Mouse (Mus musculus) CH12.LX (cell line): ENCODE data around the gene Irf4. TPM values are rescaled to one million over a fixed set of nuclear protein-coding genes. Genes with fewer than 3 reads are reported as not detected.

ENCODE experiments used
- DNase-seq: peaks from one replicate; pipeline ENCODE4 v3.0.0-alpha.2; 2013; ENCODE audit errors: extremely low read depth
- H3K27ac ChIP-seq: 2 replicates; pipeline ENCODE4 v1.5.1; 2012; ENCODE audit warnings: low read depth, mild to moderate bottlenecking, control low read depth, moderate library complexity; ENCODE audit not compliant: insufficient read depth
- H3K27me3 ChIP-seq: replicated peaks from 2 replicates; pipeline ENCODE3; 2012; ENCODE audit warnings: inconsistent platforms
- H3K36me3 ChIP-seq, 2 experiments: replicated peaks in 1 of 2; 2 replicates each; pipeline versions ENCODE3 to v1.6.1; 2012; ENCODE audit warnings: inconsistent platforms in 1 of 2, low read length in 1 of 2, mild to moderate bottlenecking in 1 of 2, mixed read lengths in 1 of 2, moderate library complexity in 1 of 2; ENCODE audit not compliant: control insufficient read depth in 1 of 2, insufficient read depth in 1 of 2
- H3K4me1 ChIP-seq, 2 experiments: 2 replicates each; pipeline ENCODE4 v1.6.1; 2012; ENCODE audit warnings: inconsistent platforms in 1 of 2, moderate library complexity in 1 of 2; ENCODE audit not compliant: insufficient read depth in 2 of 2, control insufficient read depth in 1 of 2
- H3K4me2 ChIP-seq: 2 replicates; pipeline ENCODE4 v1.6.1; 2012; ENCODE audit warnings: low read depth, mild to moderate bottlenecking, control low read depth; ENCODE audit not compliant: poor library complexity, insufficient read depth, severe bottlenecking
- H3K4me3 ChIP-seq, 3 experiments: fragments of 150-350 bp in 1 of 3; sonication (generic) in 1 of 3; replicated peaks in 1 of 3; 2 replicates each; pipeline versions ENCODE3 to v1.5.1; 2011 to 2012; ENCODE audit warnings: low read depth in 2 of 3, low read length in 2 of 3, mild to moderate bottlenecking in 2 of 3, moderate library complexity in 2 of 3, control low read depth in 1 of 3, improper control_type of control experiment in 1 of 3, inconsistent platforms in 1 of 3, mixed read lengths in 1 of 3; ENCODE audit not compliant: poor library complexity in 1 of 3
- H3K79me2 ChIP-seq: replicated peaks from 2 replicates; pipeline ENCODE4 v1.6.1; 2012; ENCODE audit warnings: mild to moderate bottlenecking, moderate library complexity; ENCODE audit not compliant: control insufficient read depth, poor library complexity, insufficient read depth, severe bottlenecking; ENCODE audit errors: extremely low read depth
- H3K9ac ChIP-seq: 2 replicates; pipeline ENCODE4 v1.6.1; 2012; ENCODE audit warnings: low read depth, mild to moderate bottlenecking, control low read depth, moderate library complexity; ENCODE audit not compliant: insufficient read depth
- H3K9me3 ChIP-seq: replicated peaks from 2 replicates; pipeline ENCODE3; 2012; ENCODE audit warnings: low read length, inconsistent platforms, mixed read lengths
- BHLHE40 ChIP-seq: IDR thresholded peaks from 2 replicates; pipeline ENCODE4 v1.6.1; 2011; ENCODE audit warnings: mild to moderate bottlenecking, low read depth, low read length, improper control_type of control experiment
- ELF1 ChIP-seq: IDR thresholded peaks from 2 replicates; pipeline ENCODE4 v1.6.1; 2014; ENCODE audit warnings: low read depth, mild to moderate bottlenecking, inconsistent platforms, low read length, improper control_type of control experiment
- EP300 ChIP-seq: IDR thresholded peaks from 2 replicates; pipeline ENCODE4 v1.6.1; 2011; ENCODE audit warnings: low read length, improper control_type of control experiment
- ETS1 ChIP-seq: conservative IDR thresholded peaks from 2 replicates; pipeline ENCODE4 v1.6.1; 2012; ENCODE audit warnings: low read depth, mild to moderate bottlenecking, inconsistent platforms, low read length, improper control_type of control experiment, moderate library complexity
- IRF4 ChIP-seq: IDR thresholded peaks from 2 replicates; pipeline ENCODE4 v1.6.1; 2014; ENCODE audit warnings: low read depth, mild to moderate bottlenecking, inconsistent platforms, low read length, improper control_type of control experiment
- JUN ChIP-seq: IDR thresholded peaks from 2 replicates; pipeline ENCODE4 v1.6.1; 2011; ENCODE audit warnings: low read depth, mild to moderate bottlenecking, low read length, improper control_type of control experiment, moderate library complexity; ENCODE audit not compliant: insufficient read depth
- MAX ChIP-seq: IDR thresholded peaks from 2 replicates; pipeline ENCODE4 v1.6.1; 2011; ENCODE audit warnings: low read length, improper control_type of control experiment
- MAZ ChIP-seq: IDR thresholded peaks from 2 replicates; pipeline ENCODE4 v1.6.1; 2012; ENCODE audit warnings: low read depth, mild to moderate bottlenecking, inconsistent platforms, low read length, improper control_type of control experiment, moderate library complexity
- MEF2A ChIP-seq: IDR thresholded peaks from 2 replicates; pipeline ENCODE4 v1.6.1; 2014; ENCODE audit warnings: low read depth, mild to moderate bottlenecking, inconsistent platforms, low read length, improper control_type of control experiment, borderline replicate concordance
- MXI1 ChIP-seq: IDR thresholded peaks from 2 replicates; pipeline ENCODE4 v1.6.1; 2011; ENCODE audit warnings: mild to moderate bottlenecking, low read depth, low read length, improper control_type of control experiment
- NELFE ChIP-seq: IDR thresholded peaks from 2 replicates; pipeline ENCODE4 v1.6.1; 2011; ENCODE audit warnings: low read depth, low read length, improper control_type of control experiment
- RAD21 ChIP-seq: IDR thresholded peaks from 2 replicates; pipeline ENCODE4 v1.6.1; 2011; ENCODE audit warnings: low read depth, mild to moderate bottlenecking, low read length, improper control_type of control experiment, moderate library complexity
- SIN3A ChIP-seq: IDR thresholded peaks from 2 replicates; pipeline ENCODE4 v1.6.1; 2012; ENCODE audit warnings: low read length, improper control_type of control experiment, inconsistent platforms
- SMC3 ChIP-seq: IDR thresholded peaks from 2 replicates; pipeline ENCODE4 v1.6.1; 2011; ENCODE audit warnings: low read depth, low read length, improper control_type of control experiment
- UBTF ChIP-seq: IDR thresholded peaks from 2 replicates; pipeline ENCODE4 v1.6.1; 2012; ENCODE audit warnings: low read depth, mild to moderate bottlenecking, inconsistent platforms, low read length, improper control_type of control experiment, moderate library complexity
- ZMIZ1 ChIP-seq: IDR thresholded peaks from 2 replicates; pipeline ENCODE4 v1.6.1; 2012; ENCODE audit warnings: low read depth, mild to moderate bottlenecking, inconsistent platforms, low read length, improper control_type of control experiment
- dilution Hi-C: fragments of 300-500 bp; cut with MboI; formaldehyde crosslinking; loops from 2 replicates; pipeline ENCODE4 v1.14.3; 2020; ENCODE audit warnings: low sequenced_read_pairs; ENCODE audit not compliant: extremely low pct_unique_long_range_greater_than_20kb, extremely low pct_ligation_motif_present
- in situ Hi-C: fragments of 300-500 bp; cut with MboI; formaldehyde crosslinking; loops from 3 replicates; pipeline ENCODE4 v1.14.3; 2019; ENCODE audit warnings: low sequenced_read_pairs, low pct_ligation_motif_present, low pct_unique_long_range_greater_than_20kb, mixed read lengths
- polyA plus RNA-seq: library from polyadenylated mRNA; unstranded; fragments of >175 nt; gene quantifications from 2 replicates; pipeline ENCODE4 v1.2.1, GENCODE M21; 2012; ENCODE audit warnings: low read depth; ENCODE audit not compliant: insufficient read length
- total RNA-seq, 2 experiments: library from RNA; depleted of rRNA; stranded (reverse); fragments of 300-350 nt in 1 of 2; fragments of >200 nt in 1 of 2; gene quantifications; 2 replicates each; pipeline ENCODE4 v1.2.3; 2012 to 2014

Gene Irf4
- total and polyA plus RNA-seq, 3 experiments = 81.7 to 142 (median 115) TPM

- Histone ChIP-seq H3K4me2 (peak overlapping the region; percentile 39), H3K79me2 (no peaks in the 10 kb centered on the region), H3K27ac (no peak overlapping the region), H3K27me3 (peaks cover 2% of the 10 kb centered on the region), H3K9me3 (no peaks in the 10 kb centered on the region), H3K4me3 (no peak overlapping the region), H3K4me1 (peaks cover 24 to 44% of the 10 kb centered on the region in 2 experiments), H3K9ac (no peak overlapping the region), H3K36me3 (no peaks in the 10 kb centered on the region)
- TF ChIP-seq SMC3 (no peak), MXI1 (peak; percentile 43; the same call in 1 of the 2 replicates), MEF2A (peak; percentile 87), IRF4 (peak; percentile 18; the same call in 1 of the 2 replicates), RAD21 (no peak), EP300 (peak; percentile 50), UBTF (no peak), BHLHE40 (0 out of 2 replicates have a peak, but pooled peaks have one; percentile 29), ETS1 (peak; percentile 49; the same call in 1 of the 2 replicates)
- DNase-seq = no peak
- in situ Hi-C loops = no loop called here
- dilution Hi-C loops = no loop called here
Measured at GRCm38 (mm10) chr13:30781905-30782304, 32.9 kb downstream of the Irf4 start.

DNA sequence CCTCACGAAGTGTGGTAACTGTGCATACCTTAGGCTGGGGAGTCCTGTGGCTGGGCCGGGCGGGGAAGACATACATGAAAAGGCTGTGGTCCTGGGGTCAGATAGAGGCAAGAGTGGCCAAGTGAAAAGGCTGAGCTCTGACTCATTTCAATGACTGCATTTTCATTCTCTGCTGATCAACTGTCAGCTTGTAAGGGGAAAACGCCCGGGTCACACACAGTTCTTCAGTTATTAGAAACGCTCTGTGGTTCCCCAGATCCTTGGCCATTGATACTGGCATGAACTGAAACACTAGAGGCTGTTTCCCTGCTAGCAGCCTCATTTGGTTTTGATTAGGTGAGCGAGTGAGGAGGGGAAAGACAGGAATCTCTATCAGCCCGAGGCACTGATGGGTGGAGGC, 33.4 kb downstream of the Irf4 start:
- Histone ChIP-seq H3K36me3 (no peaks in the 10 kb centered on the region), H3K79me2 (no peaks in the 10 kb centered on the region), H3K4me1 (peaks cover 24 to 44% of the 10 kb centered on the region in 2 experiments)
- in situ Hi-C loops = no loop called here
- no peak for DNase-seq
- TF ChIP-seq JUN (no peak), SMC3 (no peak), SIN3A (no peak), MXI1 (no peak), ZMIZ1 (no peak), MEF2A (no peak)
- TF ChIP-seq, all 38 proteins: peak for 0
- dilution Hi-C loops = no loop called here
- Histone ChIP-seq H3K9me3 (no peaks in the 10 kb centered on the region), H3K27ac (no peak overlapping the region), H3K4me3 (no peak overlapping the region), H3K4me2 (peak overlapping the region; percentile 39), H3K27me3 (peaks cover 2% of the 10 kb centered on the region), H3K9ac (no peak overlapping the region)

DNA sequence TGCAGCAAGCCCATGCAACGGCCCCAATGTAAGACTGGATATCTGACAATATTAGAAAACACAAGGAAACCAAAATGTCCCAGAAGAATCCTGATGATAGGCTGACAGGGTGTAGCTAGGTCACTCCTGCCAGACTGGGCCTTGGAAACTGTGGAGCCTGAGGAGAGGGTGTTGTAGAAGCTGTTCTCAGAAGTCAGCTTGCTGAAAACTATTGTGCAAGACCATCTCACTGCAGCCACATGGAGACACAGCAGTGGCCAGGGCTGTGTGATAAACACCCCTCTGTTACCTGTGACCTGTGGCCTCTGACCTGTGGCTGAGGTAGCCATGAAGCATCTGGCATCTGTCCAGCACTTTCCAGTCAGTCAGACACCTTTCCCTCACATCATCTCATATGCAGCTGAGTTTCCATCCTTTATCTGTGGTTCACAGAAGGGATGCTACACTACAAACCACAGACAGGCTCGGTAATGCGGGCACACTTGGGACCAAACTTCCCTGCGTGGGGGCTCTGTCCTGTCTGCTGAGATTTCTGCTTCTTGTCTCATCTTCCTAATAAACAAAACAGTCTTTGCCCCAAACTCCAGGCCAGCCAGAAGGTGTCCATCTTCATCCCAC, 36.5 kb downstream of the Irf4 start:
- TF ChIP-seq MAZ (no peak), NELFE (no peak), SIN3A (no peak), MAX (no peak), JUN (no peak), ELF1 (no peak)
- no peaks in the 10 kb centered on the region for H3K9me3 ChIP-seq
- no peak overlapping the region for H3K4me2 ChIP-seq
- peaks cover 2% of the 10 kb centered on the region for H3K27me3 ChIP-seq
- no peaks in the 10 kb centered on the region for H3K79me2 ChIP-seq
- no peak overlapping the region for H3K4me3 ChIP-seq
- in situ Hi-C loops (no loop called here), dilution Hi-C loops (no loop called here)
- no peak overlapping the region for H3K9ac ChIP-seq
- H3K36me3 ChIP-seq = no peaks in the 10 kb centered on the region
- H3K27ac ChIP-seq = no peak overlapping the region
- peaks cover 19 to 48% of the 10 kb centered on the region in 2 experiments for H3K4me1 ChIP-seq
- no peak for DNase-seq
